Mouse (Mus musculus) B cell, adult 2 months (primary cell): ENCODE data around the gene Thap4.
"Not testable (repeated sequence)": the region's sequence is repeated elsewhere in the genome, so short reads cannot be mapped to it uniquely, and the experiment has no call there.

Experiments
- DNase-seq, 2 experiments: peaks; one replicate each; pipeline ENCODE4 v3.0.0; 2022

The Thap4 gene

GRCm38 (mm10) chr1:93689901-93690496 is 64.7 kb downstream of the Thap4 start:
- no peak for DNase-seq

- no peak for DNase-seq
Observed at GRCm38 (mm10) chr1:93688154-93688553, 66.5 kb downstream of the Thap4 start.

GRCm38 (mm10) chr1:93686961-93687320 is 67.7 kb downstream of the Thap4 start:
- DNase-seq = no peak

GRCm38 (mm10) chr1:93686245-93686960 is 68.3 kb downstream of the Thap4 start:
- peak; percentile 12 to 15 for DNase-seq

GRCm38 (mm10) chr1:93685401-93686244 is 69.0 kb downstream of the Thap4 start, which contains the start of gene Bok:
Gene Bok, plus strand, starts transcription at chr1:93685660.
- DNase-seq = peak in 1 of 2 experiments; percentile 3

- no peak for DNase-seq
Observed at GRCm38 (mm10) chr1:93679889-93680568, 74.6 kb downstream of the Thap4 start.

- no peak for DNase-seq
Observed at GRCm38 (mm10) chr1:93678386-93678785, 76.3 kb downstream of the Thap4 start.

- DNase-seq = no peak
Observed at GRCm38 (mm10) chr1:93672682-93673081, 82.0 kb downstream of the Thap4 start.

- no peak for DNase-seq
Observed at GRCm38 (mm10) chr1:93669941-93670340, 84.7 kb downstream of the Thap4 start.

- DNase-seq = peak; percentile 70 to 75
Observed at GRCm38 (mm10) chr1:93668791-93669548, 85.7 kb downstream of the Thap4 start.

- peak; percentile 78 to 83 for DNase-seq
Observed at GRCm38 (mm10) chr1:93667760-93668400, 86.8 kb downstream of the Thap4 start.

GRCm38 (mm10) chr1:93658559-93658958 is 96.1 kb downstream of the Thap4 start, which contains the start of gene Stk25:
Gene Stk25, minus strand, starts transcription at chr1:93658659.
- not testable (repeated sequence) for DNase-seq

GRCm38 (mm10) chr1:93657025-93657360 is 97.7 kb downstream of the Thap4 start:
- DNase-seq = no peak

GRCm38 (mm10) chr1:93656325-93657024 is 98.2 kb downstream of the Thap4 start:
- DNase-seq = no peak

GRCm38 (mm10) chr1:93654798-93655197 is 99.9 kb downstream of the Thap4 start:
- DNase-seq = no peak

- DNase-seq = no peak
Observed at GRCm38 (mm10) chr1:93654275-93654674, 100.4 kb downstream of the Thap4 start.
